Mouse (Mus musculus) megakaryocyte progenitor cell, adult 5-6 weeks (primary cell): ENCODE results near the gene Igf2bp2. TPM values are rescaled to one million over a fixed set of nuclear protein-coding genes. Genes with fewer than 3 reads are reported as not detected.

Source experiments
- ATAC-seq: replicated peaks from 2 replicates; pipeline ENCODE4 v1.8.0; 2016; ENCODE audit warnings: mild to moderate bottlenecking, moderate TSS enrichment, inconsistent platforms; ENCODE audit not compliant: poor library complexity
- total RNA-seq, 2 experiments: library from RNA; stranded (forward) in 1 of 2; stranded (reverse) in 1 of 2; fragments of 157-497, 149-512 nt in 1 of 2; fragments of 200-1000 nt in 1 of 2; gene quantifications; 2 replicates each; pipeline versions ENCODE4 v1.2.3 to v1.2.4; 2015 to 2017

The Igf2bp2 gene
- total RNA-seq, 2 experiments from 2014 or later, result 1.1 to 2.8 TPM

DNA sequence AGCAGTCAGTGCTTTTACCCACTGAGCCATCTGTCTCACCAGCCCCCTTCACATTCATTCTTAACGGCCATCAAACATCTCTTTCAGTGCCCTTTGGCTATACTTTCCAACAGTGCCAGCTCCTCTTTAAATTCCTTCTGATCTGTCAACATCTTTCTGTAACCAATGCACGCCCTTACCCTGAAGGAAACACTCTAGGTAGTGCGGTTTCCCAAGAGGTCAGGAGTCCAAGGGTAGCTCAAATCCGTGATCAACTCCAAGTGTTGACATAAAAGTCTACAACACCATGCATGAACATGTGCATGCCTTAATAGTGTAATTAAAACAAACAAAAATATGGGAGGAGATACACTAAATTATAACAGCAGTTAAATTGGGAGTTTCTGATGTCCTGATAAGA, 53.9 kb downstream of the Igf2bp2 start:
- no peak for ATAC-seq

DNA sequence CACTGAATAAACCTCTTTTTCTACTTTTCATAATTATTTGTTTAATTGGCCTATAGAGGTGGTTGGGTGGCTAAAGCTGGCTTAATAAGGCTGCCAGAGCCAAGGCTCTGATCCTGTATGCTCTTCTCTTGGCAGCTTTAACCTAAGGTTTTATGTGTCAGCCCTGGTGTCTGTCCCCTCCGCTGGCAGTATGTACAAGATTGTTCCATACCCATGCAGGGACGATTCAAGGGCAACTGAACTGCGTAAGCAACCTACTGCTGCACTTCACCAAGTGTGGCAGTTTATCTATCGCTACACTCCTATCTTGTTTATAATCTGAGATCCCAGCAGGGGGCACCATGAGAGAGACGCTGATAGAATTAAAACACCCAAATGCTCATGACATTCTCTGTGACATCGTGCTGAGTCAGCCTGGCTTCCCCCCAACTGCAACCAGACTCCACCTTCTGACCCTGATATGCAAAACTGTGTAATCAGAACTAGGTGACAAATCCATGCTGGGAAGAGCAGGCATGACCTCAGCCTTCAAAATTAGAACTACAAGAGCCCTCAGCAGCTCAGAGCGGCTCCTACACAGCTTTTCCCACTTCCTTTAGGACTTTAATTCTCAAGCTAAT, 55.1 kb downstream of the Igf2bp2 start:
- peak; percentile 79 for ATAC-seq

DNA sequence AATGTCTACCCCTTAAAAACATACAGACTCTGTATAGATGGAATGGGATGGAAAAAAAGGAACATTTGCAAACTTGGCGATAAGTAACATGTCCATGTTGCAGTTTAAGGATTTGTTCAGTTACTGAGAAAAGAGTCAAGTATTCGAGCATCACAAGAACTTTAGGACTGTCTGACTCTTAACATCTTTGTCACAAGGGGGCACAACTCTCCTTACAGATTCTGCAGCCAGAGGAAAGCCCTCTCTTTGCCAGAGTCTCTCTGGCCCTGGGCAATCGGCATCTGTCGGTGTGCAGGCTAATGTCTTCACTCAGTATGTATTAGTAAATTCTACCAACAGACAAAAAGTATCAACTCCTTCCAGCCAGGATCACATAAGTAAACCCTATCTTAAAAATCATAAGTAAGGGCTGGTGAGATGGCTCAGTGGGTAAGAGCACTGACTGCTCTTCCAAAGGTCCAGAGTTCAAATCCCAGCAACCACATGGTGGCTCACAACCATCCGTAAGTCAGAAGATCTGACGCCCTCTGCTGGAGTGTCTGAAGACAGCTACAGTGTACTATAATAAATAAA, 57.0 kb downstream of the Igf2bp2 start:
- no peak for ATAC-seq

DNA sequence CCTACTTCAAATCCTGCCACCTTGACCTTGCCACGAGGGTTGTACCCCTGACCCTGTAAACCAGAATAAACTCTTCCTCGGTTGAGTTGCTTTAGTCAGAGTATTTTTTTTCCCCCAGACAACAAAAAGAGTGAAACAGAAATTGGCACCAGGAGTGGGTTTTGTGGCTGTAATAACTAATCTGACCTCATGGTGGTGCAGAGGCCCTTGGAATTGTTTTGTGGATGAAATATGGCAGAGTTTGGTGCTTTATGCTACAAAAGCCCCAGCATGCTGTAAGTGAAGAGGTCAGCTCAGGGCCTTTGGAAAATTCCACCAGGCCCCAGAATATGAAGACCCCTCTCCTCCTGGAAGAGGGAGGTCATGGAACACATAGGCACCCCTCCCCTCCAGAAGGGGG, 63.0 kb downstream of the Igf2bp2 start:
- peak; percentile 50; the same call in 1 of the 2 replicates for ATAC-seq

DNA sequence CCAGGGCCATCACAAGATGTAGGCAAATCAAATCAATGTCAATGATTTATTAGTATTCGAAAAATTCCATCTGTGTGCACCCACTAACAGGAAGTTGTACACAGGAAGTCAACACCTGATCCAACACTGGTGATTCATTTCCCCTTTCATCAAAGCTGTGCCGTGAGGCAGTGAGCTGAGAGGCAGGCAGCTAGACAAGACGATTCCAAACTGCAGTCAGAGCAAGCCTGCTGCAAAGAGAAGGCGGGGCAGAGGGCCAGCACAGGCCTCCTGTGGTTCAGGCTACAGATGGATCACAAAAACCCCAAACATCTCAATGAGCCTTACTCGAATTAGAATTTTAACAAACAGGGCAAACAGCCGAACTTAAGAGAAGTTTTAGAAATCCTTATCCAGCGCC, 65.4 kb downstream of the Igf2bp2 start:
- no peak for ATAC-seq

DNA sequence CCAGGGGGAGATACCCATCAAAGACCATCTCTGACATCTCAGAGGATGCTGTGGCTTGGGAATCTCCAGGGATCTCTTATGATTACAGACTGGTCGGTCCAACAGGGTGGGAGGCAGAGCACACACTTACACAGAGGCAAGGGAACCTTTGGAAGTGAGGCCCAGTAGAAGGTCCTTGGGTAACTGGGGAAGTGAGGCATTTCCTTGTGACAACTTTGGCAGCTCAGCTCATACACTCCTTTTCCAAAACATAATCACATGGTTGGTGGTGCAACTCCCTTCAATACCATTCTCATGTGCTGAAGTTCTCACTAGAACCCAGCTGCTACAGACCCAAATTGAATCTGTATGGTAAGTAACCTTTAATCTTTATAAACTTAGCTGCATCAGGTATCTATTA, 67.3 kb downstream of the Igf2bp2 start:
- peak; percentile 26; the same call in 1 of the 2 replicates for ATAC-seq

DNA sequence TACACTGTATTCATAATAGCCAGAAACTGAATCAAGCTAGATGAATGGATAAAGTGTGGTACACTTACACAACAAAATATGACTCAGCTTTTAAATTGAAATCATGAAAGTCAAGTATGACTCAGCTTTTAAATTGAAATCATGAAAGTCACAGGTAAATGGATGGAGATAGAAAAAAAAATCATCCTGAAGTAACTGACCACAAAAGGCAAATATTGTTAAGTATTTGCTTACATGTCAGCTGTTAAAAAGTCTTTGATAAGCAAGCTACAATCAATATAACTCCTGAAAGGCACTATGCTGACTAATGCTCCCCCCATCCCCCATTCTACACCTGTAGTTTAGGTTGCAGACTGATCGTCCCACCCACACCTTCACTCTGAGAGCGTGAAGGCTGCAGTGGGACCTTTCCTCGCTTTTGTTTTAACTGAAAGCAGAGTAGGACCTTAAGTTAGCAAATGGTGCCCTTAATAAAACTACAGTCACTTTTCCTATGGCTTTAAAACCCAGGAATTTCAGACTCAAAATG, 71.8 kb downstream of the Igf2bp2 start:
- ATAC-seq, result no peak

DNA sequence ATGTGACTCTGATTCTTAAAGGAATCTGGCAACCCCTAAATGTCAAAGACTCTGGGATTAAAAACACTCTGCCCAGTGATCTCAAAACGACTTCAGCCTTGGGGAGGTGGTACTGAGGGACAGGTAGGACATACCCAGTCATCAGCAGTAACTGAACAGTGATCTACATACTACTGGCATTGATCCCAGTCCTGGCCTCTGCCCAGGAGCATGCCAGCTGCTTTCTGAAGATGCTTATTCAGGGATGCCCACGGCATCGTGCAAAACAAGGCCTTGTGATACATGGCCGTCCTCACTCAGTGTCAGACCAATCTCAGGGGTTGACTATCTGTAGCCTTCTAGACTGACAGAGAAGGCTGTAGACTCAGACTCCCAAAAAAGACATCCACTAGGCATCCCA, 77.7 kb downstream of the Igf2bp2 start:
- ATAC-seq, result no peak

DNA sequence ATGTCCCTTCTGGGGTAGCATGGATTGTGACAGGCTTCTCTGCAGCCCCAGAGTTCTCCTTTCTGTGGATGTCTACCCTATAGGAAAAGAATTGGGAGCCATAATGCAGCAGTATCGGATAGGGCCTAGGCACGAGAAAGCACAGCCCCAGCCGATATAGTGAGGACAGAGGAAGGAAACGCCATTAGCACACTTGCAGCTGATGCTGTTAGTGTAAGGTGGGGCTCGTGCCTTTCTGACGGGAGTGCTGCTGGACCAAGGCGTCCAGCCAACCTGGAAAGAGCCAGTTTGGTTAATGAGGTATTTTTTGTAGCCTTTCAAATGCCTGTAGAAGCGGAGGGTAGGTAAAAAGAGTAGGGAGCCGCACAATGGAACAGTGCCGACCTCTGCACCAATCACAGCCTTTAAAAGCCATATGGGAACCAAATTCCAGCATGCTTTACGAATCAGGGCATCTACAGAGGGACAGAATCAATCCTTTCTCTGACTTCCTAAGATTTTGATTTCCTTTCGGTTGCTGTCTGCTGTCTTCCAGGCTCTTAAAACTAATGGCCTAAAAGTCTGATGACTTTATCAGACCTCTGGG, 82.9 kb downstream of the Igf2bp2 start:
- no peak for ATAC-seq

DNA sequence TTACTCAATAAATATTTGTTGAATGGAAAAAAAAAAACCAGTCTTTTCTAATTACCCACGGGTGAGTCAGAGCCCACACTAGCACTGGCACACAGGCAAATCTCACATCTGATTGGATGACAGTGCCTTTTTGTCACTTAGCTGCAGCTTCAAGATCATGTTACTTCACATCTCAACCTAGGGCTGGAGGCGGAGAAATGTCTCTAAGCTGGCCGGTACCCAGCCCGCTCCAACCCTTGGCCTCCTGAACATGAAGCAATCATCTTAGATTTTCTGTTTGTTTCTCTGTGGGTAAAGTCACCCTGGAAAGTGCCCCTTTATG, 86.5 kb downstream of the Igf2bp2 start:
- ATAC-seq, result peak; percentile 75

DNA sequence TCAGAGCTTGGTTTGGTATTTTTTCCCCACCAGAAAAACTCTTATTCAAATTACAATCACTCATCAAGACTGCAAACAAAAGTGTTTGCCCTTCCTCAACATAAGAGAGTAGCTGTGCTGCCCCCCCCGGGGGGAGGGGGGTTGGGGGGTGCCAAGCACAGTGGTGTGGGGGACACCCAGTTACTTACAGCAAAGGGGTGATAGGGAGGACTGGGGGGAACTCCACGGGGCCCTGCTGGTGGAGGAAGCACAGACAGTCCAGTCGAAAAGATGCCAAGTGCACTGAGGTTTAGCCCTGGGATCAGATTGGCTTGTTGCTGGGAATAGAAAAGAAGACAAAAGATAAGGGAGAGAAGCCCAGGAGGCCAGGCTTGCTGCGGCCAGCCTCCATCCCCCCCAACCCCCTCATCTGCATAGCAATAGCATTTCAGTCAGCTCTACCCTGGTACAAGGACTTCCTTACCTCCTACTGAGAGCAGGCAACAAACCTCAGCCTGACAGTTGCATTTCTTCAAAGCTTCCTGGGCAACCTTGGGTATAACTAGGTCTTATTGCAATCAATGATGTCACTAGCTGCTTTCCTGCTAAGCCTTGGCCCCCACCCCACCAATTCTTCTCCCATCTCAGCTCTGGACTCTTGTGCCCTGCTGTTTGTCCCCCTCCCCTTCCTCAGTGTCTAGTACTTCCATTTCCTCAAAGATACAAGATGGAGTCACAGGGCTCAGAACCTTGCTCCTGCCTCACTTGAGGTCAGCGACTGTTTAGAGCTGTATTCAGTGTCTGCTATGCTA, 87.1 kb downstream of the Igf2bp2 start:
- peak; percentile 57 for ATAC-seq

DNA sequence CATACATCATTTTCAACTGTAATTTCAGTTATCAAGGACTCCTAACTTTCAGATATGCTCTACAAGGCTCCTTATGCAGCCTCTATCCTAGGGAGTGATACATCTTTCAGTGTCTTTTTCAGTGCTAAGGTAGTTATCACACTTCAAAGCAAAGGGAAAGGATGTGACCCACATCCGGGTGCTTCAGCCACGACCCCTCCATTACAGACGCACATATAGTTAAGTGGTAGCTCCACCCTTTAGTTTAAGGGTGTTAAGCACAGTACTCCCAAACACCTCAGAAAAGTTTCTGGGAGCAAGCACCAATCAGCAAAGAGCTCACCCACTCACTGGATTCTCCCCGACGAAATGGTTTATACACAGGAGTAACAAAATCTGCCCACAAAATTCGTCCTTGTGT, 88.0 kb downstream of the Igf2bp2 start:
- no peak for ATAC-seq

DNA sequence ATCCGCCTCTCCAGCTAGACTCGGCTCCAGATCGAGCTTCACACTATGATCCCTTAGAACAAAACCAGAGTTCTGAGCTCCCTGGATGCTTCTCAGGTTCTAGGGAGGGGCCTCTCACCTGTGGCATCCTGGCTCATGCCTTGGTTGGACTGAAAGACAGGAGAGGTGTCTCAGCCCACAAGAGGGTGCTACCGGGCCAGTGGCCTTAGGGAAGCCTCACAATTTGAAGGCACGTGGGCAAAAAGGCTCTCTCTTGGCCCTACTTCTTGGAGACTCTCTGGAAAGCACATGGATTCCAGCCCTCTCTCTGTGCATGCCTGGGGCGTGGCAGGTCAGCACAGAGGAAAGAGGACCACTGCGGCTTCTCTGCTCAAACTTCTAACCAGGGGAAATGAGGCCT, 91.7 kb downstream of the Igf2bp2 start:
- no peak for ATAC-seq

DNA sequence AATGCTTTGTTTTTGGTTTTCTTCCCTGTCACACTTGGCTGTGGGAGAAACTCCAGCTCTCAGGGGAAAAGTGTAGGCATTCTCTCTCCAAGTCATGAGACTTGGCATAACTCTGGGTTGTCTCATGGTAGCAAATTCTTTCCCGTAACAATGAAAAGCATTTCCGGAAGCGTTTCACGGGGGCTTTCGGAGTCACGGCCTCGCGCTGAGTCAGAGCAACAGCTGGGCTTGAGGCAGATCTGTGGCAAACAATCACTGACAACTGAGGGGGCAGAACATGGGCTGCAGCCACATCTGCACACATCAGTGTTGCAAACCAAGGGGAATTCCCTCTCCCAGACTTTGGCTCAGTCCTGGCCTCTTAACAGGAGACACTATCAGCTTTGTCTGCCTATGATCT, 95.7 kb downstream of the Igf2bp2 start:
- no peak for ATAC-seq

DNA sequence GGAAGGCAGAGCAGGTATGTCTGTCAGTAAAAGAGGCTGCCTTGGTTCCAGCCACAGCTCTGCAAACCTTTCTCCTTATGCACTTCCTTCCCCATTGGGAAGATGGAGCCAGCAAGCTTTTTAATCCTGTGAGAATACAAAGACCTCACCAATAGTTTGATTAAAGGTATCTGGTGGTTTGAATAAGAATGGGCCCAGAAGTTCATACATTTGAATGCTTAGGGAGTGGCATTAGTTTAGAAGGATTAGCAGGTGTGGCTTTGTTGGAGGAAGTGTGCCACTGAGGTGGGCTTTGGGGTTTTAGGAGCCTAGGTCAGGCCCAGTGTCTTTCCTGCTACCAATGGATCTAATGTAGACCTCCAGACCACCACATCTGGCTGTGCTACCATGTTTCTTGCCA, 97.6 kb downstream of the Igf2bp2 start:
- ATAC-seq, result no peak

DNA sequence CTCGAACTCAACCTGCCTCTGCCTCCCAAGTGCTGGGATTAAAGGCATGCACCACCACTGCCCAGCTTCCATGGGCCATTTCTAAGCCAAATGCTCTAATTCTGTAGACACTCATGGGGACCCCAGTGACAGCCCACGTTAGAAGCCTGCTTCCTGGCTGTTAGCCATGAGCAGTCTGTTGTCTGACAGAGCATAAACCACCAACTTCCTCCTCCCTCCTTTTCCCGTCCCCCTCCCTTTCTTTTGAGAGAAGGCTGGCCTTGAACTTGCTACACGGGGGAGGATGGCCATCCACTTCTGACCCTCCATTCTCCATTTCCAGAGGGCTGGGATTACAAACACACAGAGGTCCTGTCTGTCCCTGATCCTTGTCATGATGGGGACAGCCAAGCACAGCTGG, 100.8 kb downstream of the Igf2bp2 start:
- ATAC-seq, result 0 out of 2 replicates have a peak, but pooled peaks have one; percentile 33

DNA sequence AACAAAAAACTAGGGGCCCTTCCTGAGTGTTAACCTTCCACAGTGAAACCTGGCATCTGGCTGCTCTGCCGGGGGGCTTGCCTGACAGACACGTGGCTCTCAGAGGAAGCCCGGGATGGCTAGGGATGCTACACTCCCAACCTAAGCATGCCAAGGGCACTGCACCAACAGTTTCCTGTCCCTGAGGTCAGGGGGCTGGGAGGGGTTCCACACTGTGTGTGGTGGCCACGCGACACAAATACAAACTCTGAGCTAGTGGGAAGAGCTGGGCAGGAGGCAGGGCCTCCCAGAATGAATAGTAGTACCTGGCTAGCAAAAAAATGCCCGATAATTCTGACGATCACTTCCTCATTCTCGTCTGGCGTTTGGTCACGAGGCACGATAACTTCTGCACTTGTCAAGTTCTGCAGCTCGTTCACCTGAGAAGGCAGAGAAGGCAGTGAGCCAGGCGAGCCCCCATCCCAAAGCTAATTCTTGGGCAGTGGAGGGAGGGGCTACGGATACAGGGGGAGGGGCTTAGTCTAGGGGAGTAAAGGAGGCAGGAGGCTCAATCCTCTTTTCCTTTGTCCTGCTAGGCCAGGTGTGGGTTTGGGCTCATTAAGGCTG, 101.4 kb downstream of the Igf2bp2 start:
- peak; percentile 24 for ATAC-seq

DNA sequence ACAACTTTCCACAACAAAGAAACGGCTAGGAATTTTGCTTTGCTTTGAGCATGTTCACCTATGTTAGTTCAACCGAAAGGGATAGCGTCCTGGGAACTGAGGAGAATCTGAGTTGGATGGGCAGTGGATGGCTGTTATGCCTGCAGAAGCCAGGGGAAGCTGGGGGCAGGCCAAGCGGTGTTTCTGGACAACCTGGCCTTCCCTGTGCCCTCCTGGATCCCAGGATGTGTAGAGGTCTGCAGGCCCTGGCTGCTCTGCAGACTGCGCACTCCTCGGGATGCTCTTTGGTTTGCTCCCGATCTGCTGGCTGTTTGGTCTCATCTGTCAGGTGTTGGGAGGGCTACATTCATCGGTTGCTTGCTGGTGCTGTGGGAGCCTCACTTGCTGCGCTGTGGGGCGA, 102.7 kb downstream of the Igf2bp2 start:
- ATAC-seq, result no peak

DNA sequence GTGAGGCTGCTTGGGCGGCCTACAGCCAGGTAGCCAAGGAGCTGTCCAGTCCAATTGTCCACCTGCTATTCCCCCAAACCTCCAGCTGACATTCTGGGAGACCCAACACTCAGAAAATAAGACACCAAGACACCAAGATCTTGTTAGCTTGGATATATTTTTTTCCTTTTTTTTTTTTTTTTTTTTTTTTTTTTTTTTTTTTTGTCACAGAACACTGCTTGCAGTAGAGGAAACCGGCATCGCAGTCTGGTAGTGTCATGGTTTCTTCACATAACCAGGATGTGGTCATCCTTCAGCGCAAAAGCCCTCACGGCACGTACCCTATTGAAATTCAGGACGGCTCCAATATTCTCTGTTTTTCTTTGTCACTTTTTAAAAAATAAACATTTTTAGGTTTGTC, 104.2 kb downstream of the Igf2bp2 start:
- ATAC-seq, result no peak

DNA sequence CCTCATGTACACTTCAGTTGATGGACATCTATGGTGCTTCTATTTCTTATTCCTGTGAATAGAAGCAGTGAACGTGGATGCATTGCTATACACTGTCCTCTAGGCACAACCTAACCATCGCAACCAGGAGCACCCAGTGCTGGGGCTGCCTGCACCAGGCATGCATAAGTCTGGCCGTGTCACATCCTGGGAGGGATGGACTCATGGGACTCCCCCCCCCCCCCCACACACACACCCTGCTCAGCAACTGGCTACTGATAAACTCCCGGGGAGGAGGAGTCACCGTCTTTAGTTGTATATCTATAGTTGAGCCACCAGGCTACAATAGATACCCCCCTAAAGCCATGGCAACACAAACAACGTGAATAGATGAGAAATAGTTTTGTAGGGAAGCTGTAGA, 105.6 kb downstream of the Igf2bp2 start:
- ATAC-seq, result peak; percentile 80

DNA sequence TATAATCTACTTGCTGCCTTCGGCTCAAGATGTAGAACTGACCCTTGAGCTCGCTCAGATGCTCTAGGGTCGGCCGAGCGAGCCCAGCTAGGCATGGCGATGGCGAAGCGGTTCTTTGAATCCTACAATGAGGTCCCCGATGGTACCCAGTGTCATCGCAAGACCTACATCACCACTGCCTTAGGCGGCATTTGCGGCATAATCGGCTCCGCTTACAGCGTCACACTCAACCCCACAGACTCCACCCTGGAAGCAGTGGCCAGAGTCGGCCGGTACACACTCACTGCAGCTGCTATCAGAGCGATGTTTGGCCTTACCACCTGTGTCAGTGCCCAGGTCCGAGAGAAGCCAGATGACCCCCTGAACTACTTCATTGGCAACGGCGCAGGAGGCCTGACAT, 109.7 kb downstream of the Igf2bp2 start:
- ATAC-seq, result no peak
